Mouse (Mus musculus) kidney, postnatal 0 days (tissue): ENCODE data around the gene Pde8a. TPM values are rescaled to one million over a fixed set of nuclear protein-coding genes. Genes with fewer than 3 reads are reported as not detected.

Experiments used
- ATAC-seq: fragments of 200-750 bp; cut with Nextera tagmentation; replicated peaks from 2 replicates; pipeline ENCODE4 v1.8.0; 2017; ENCODE audit warnings: low read depth, moderate number of reproducible peaks, moderate TSS enrichment, moderate library complexity; ENCODE audit not compliant: low FRiP score
- DNase-seq: peaks from one replicate; pipeline ENCODE4 v3.0.0-alpha.2; 2016; ENCODE audit warnings: low spot score
- H3K27ac ChIP-seq: fragments of 300-500 bp; sonication (generic); 2 replicates; pipeline ENCODE4 v1.5.1; 2014; ENCODE audit warnings: mild to moderate bottlenecking
- H3K27me3 ChIP-seq: fragments of 300-500 bp; sonication (generic); 2 replicates; pipeline ENCODE4 v1.6.1; 2014; ENCODE audit warnings: low read length, mixed read lengths; ENCODE audit not compliant: insufficient read depth
- H3K36me3 ChIP-seq: fragments of 300-500 bp; sonication (generic); 2 replicates; pipeline ENCODE4 v1.6.1; 2014; ENCODE audit warnings: low read length, mixed read lengths; ENCODE audit not compliant: insufficient read depth
- H3K4me1 ChIP-seq: fragments of 300-500 bp; sonication (generic); replicated peaks from 2 replicates; pipeline ENCODE4 v1.6.1; 2014; ENCODE audit warnings: antibody characterized with exemption, low read length, mixed read lengths; ENCODE audit not compliant: insufficient read depth
- H3K4me2 ChIP-seq: fragments of 300-500 bp; sonication (generic); 2 replicates; pipeline ENCODE4 v1.6.1; 2014; ENCODE audit warnings: mild to moderate bottlenecking, low read length, moderate library complexity, mixed read lengths
- H3K4me3 ChIP-seq: fragments of 300-500 bp; sonication (generic); replicated peaks from 2 replicates; pipeline ENCODE4 v1.5.1; 2014; ENCODE audit warnings: low read depth, low read length
- H3K9ac ChIP-seq: fragments of 300-500 bp; sonication (generic); 2 replicates; pipeline ENCODE4 v1.6.1; 2014; ENCODE audit warnings: low read depth, low read length
- H3K9me3 ChIP-seq: fragments of 300-500 bp; sonication (generic); replicated peaks from 2 replicates; pipeline ENCODE4 v1.6.1; 2016; ENCODE audit warnings: low read length, inconsistent platforms, mixed read lengths
- CTCF ChIP-seq: IDR thresholded peaks from 2 replicates; pipeline ENCODE4 v1.5.1; 2016; ENCODE audit warnings: antibody characterized with exemption, low read depth, mild to moderate bottlenecking, moderate library complexity
- WGBS: fragments of 180-500 bp; shearing (Covaris S2); extraction: QIAGEN DNeasy Blood & Tissue Kit; methylation state at CpG from one replicate; pipeline ENCODE4 v1.1.7; 2014; 5-methylcytosine and 5-hydroxymethylcytosine counted together
- polyA plus RNA-seq: library from polyadenylated mRNA; unstranded; fragments of >200 nt; fragmentation: Nextera tagmentation; extraction: Ambion mirVana; gene quantifications from 2 replicates; pipeline ENCODE4 v1.2.1, GENCODE M21; 2015

Gene Pde8a
- polyA plus RNA-seq, 1 experiment from 2014 or later: 11.0 TPM

GRCm38 (mm10) chr7:81286456-81286855 lies 73.1 kb downstream of the Pde8a start:
- Histone ChIP-seq H3K9ac (no peak overlapping the region), H3K4me2 (no peak overlapping the region), H3K9me3 (no peaks in the 10 kb centered on the region), H3K4me3 (no peak overlapping the region), H3K27me3 (no peaks in the 10 kb centered on the region), H3K36me3 (no peaks in the 10 kb centered on the region), H3K4me1 (no peaks in the 10 kb centered on the region), H3K27ac (no peak overlapping the region)
- DNase-seq: no peak
- no peak for TF ChIP-seq CTCF
- no peak for ATAC-seq
- 47% methylated on average over 7 of the region's 7 CpGs for WGBS

GRCm38 (mm10) chr7:81286946-81287345 lies 73.5 kb downstream of the Pde8a start:
- Histone ChIP-seq H3K4me1 (no peaks in the 10 kb centered on the region), H3K9me3 (no peaks in the 10 kb centered on the region), H3K27ac (no peak overlapping the region), H3K27me3 (no peaks in the 10 kb centered on the region), H3K4me2 (no peak overlapping the region), H3K36me3 (no peaks in the 10 kb centered on the region), H3K4me3 (no peak overlapping the region), H3K9ac (no peak overlapping the region)
- WGBS: 54% methylated on average over 8 of the region's 8 CpGs
- DNase-seq (peak; percentile 17), ATAC-seq (0 out of 2 replicates have a peak, but pooled peaks have one; percentile 61)
- TF ChIP-seq CTCF: peak; percentile 53; the same call in 1 of the 2 replicates

- Histone ChIP-seq H3K4me1 (0 out of 2 replicates have a peak, but pooled peaks cover 4% of the 10 kb centered on the region), H3K27me3 (no peaks in the 10 kb centered on the region), H3K4me2 (no peak overlapping the region), H3K9me3 (no peaks in the 10 kb centered on the region), H3K36me3 (0 out of 2 replicates have a peak, but pooled peaks cover 2% of the 10 kb centered on the region), H3K4me3 (no peak overlapping the region), H3K9ac (no peak overlapping the region), H3K27ac (no peak overlapping the region)
- ATAC-seq: no peak
- no peak for DNase-seq
- no peak for TF ChIP-seq CTCF
- WGBS: 93% methylated on average over 2 of the region's 2 CpGs
These were observed 81.8 kb downstream of the Pde8a start for GRCm38 (mm10) chr7:81295169-81295568.

GRCm38 (mm10) chr7:81298206-81298605 lies 84.8 kb downstream of the Pde8a start:
- WGBS: 23% methylated on average over 6 of the region's 6 CpGs
- H3K4me2 ChIP-seq: no peak overlapping the region
- no peak; the same call in 1 of the 2 replicates for ATAC-seq
- H3K9ac ChIP-seq: no peak overlapping the region
- H3K36me3 ChIP-seq: 0 out of 2 replicates have a peak, but pooled peaks cover 2% of the 10 kb centered on the region
- no peak for DNase-seq
- H3K4me1 ChIP-seq: 0 out of 2 replicates have a peak, but pooled peaks cover 4% of the 10 kb centered on the region
- H3K9me3 ChIP-seq: no peaks in the 10 kb centered on the region
- H3K27me3 ChIP-seq: no peaks in the 10 kb centered on the region
- H3K4me3 ChIP-seq: no peak overlapping the region
- no peak for TF ChIP-seq CTCF
- no peak overlapping the region for H3K27ac ChIP-seq

GRCm38 (mm10) chr7:81301323-81301722 lies 87.9 kb downstream of the Pde8a start:
- no peak for TF ChIP-seq CTCF
- no peak for ATAC-seq
- Histone ChIP-seq H3K9ac (no peak overlapping the region), H3K36me3 (no peaks in the 10 kb centered on the region), H3K9me3 (no peaks in the 10 kb centered on the region), H3K4me1 (no peaks in the 10 kb centered on the region), H3K27me3 (no peaks in the 10 kb centered on the region), H3K27ac (no peak overlapping the region), H3K4me3 (no peak overlapping the region), H3K4me2 (no peak overlapping the region)
- peak; percentile 25 for DNase-seq
- 46% methylated on average over 7 of the region's 7 CpGs for WGBS

- Histone ChIP-seq H3K36me3 (no peaks in the 10 kb centered on the region), H3K9ac (no peak overlapping the region), H3K27ac (no peak overlapping the region), H3K4me2 (no peak overlapping the region), H3K4me3 (no peak overlapping the region), H3K9me3 (no peaks in the 10 kb centered on the region), H3K27me3 (no peaks in the 10 kb centered on the region), H3K4me1 (no peaks in the 10 kb centered on the region)
- TF ChIP-seq CTCF: peak; percentile 59
- ATAC-seq (0 out of 2 replicates have a peak, but pooled peaks have one; percentile 19), DNase-seq (no peak)
- WGBS: 94% methylated on average over 2 of the region's 2 CpGs
These were observed 90.3 kb downstream of the Pde8a start for GRCm38 (mm10) chr7:81303682-81304081.

GRCm38 (mm10) chr7:81304100-81304499 lies 90.7 kb downstream of the Pde8a start:
- WGBS: 66% methylated on average over 5 of the region's 5 CpGs
- DNase-seq: no peak
- no peak overlapping the region for H3K9ac ChIP-seq
- no peak overlapping the region for H3K4me2 ChIP-seq
- no peak overlapping the region for H3K4me3 ChIP-seq
- H3K9me3 ChIP-seq: no peaks in the 10 kb centered on the region
- no peaks in the 10 kb centered on the region for H3K4me1 ChIP-seq
- no peaks in the 10 kb centered on the region for H3K36me3 ChIP-seq
- TF ChIP-seq CTCF: no peak
- no peaks in the 10 kb centered on the region for H3K27me3 ChIP-seq
- no peak for ATAC-seq
- no peak overlapping the region for H3K27ac ChIP-seq
